Mouse (Mus musculus) megakaryocyte, embryonic 14.5 days (primary cell): ENCODE data around the gene Cdc42bpa. TPM values are rescaled to one million over a fixed set of nuclear protein-coding genes. Genes with fewer than 3 reads are reported as not detected.

Experiments used
- H3K27me3 ChIP-seq: replicated peaks from 2 replicates; pipeline ENCODE3; 2012; ENCODE audit warnings: inconsistent platforms
- H3K36me3 ChIP-seq: replicated peaks from 2 replicates; pipeline ENCODE3; 2012; ENCODE audit warnings: low read length, inconsistent platforms, mixed read lengths
- H3K4me1 ChIP-seq: 2 replicates; pipeline ENCODE4 v1.6.1; 2012; ENCODE audit warnings: inconsistent platforms
- H3K4me3 ChIP-seq: replicated peaks from 2 replicates; pipeline ENCODE3; 2012; ENCODE audit warnings: moderate library complexity, mild to moderate bottlenecking, inconsistent platforms
- H3K9me3 ChIP-seq: 2 replicates; pipeline ENCODE4 v1.6.1; 2012; ENCODE audit warnings: inconsistent platforms
- FLI1 ChIP-seq: IDR thresholded peaks from 2 replicates; pipeline ENCODE4 v1.6.1; 2012; ENCODE audit warnings: low read length, inconsistent platforms, mixed read lengths
- GATA1 ChIP-seq: IDR thresholded peaks from 3 replicates; pipeline ENCODE4 v1.6.1; 2012; ENCODE audit warnings: mixed read lengths, low read length, inconsistent platforms, borderline replicate concordance
- polyA plus RNA-seq: library from polyadenylated mRNA; stranded (reverse); fragments of >175 nt; gene quantifications from 2 replicates; pipeline ENCODE4 v1.2.3, GENCODE M21; 2012; ENCODE audit warnings: low replicate concordance; ENCODE audit not compliant: insufficient read depth

Gene Cdc42bpa
- polyA plus RNA-seq, 1 experiment = 16.1 TPM

DNA sequence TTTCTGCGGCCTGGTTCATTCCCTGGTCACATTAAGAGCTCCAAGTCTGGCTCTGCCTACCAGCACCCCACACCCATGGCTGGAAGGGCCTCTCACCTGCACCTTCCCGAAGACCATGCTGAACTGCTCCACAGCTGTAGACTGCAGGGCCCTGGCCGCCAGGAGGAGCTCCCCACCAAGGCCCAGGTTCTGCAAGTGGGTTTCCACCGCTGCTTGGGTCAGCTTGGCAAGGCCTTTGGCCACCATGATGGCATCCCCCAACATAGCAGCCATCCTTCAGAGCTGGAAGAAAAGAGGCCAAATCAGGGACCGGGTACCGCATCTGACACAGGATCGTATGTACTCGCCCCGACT, 221.7 kb downstream of the Cdc42bpa start:
- H3K9me3 ChIP-seq = no peaks in the 10 kb centered on the region
- no peak overlapping the region for H3K4me3 ChIP-seq
- peaks cover 63% of the 10 kb centered on the region for H3K4me1 ChIP-seq
- H3K36me3 ChIP-seq = peaks cover 35% of the 10 kb centered on the region
- TF ChIP-seq GATA1 (no peak), FLI1 (no peak)
- H3K27me3 ChIP-seq = peaks cover 2% of the 10 kb centered on the region

GRCm38 (mm10) chr1:180182731-180183130, 222.5 kb downstream of the Cdc42bpa start:
- TF ChIP-seq FLI1 = no peak
- no peak for TF ChIP-seq GATA1
- peaks cover 32% of the 10 kb centered on the region for H3K36me3 ChIP-seq
- peaks cover 63% of the 10 kb centered on the region for H3K4me1 ChIP-seq
- H3K9me3 ChIP-seq = 0 out of 2 replicates have a peak, but pooled peaks cover 2% of the 10 kb centered on the region
- peaks cover 2% of the 10 kb centered on the region for H3K27me3 ChIP-seq
- H3K4me3 ChIP-seq = no peak overlapping the region

DNA sequence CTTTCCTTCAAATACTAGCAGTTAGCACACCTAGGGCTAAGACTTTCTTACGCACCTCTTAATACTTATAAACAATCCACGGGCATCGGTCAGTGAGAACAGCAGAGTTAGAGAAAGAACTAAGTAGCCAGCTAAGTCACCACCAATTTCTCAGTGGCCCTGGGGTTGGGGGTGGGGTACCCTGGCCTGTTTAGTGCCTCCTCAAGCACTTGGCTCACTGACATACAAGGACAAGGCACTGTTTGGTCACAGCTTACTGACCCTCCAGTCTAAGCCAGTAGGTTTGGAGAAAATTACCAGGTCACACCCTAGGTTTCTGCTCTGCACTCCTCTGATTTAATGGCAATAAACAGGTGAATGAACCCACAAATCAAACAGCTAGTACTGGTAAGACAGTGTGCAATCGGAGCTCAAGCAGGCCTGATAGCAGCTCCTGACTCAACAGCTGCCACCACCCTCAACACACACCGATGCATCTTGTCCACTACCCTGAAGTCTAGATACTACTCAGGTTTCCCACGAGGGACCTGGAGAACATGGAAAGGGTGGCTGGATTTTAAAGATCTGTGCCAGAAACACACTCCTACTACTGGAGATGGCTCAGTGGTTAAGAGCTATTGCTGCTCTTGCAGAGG, 223.4 kb downstream of the Cdc42bpa start:
- H3K4me3 ChIP-seq = no peak overlapping the region
- peaks cover 2% of the 10 kb centered on the region for H3K27me3 ChIP-seq
- peaks cover 58% of the 10 kb centered on the region for H3K4me1 ChIP-seq
- TF ChIP-seq GATA1 (no peak), FLI1 (no peak)
- peaks cover 9% of the 10 kb centered on the region for H3K9me3 ChIP-seq
- H3K36me3 ChIP-seq = peaks cover 30% of the 10 kb centered on the region

- peaks cover 65% of the 10 kb centered on the region for H3K4me1 ChIP-seq
- peaks cover 20% of the 10 kb centered on the region for H3K36me3 ChIP-seq
- no peak overlapping the region for H3K4me3 ChIP-seq
- TF ChIP-seq FLI1 = no peak
- no peak for TF ChIP-seq GATA1
- H3K27me3 ChIP-seq = peaks cover 2% of the 10 kb centered on the region
- peaks cover 9% of the 10 kb centered on the region for H3K9me3 ChIP-seq
These were observed 224.5 kb downstream of the Cdc42bpa start for GRCm38 (mm10) chr1:180184768-180185167.

DNA sequence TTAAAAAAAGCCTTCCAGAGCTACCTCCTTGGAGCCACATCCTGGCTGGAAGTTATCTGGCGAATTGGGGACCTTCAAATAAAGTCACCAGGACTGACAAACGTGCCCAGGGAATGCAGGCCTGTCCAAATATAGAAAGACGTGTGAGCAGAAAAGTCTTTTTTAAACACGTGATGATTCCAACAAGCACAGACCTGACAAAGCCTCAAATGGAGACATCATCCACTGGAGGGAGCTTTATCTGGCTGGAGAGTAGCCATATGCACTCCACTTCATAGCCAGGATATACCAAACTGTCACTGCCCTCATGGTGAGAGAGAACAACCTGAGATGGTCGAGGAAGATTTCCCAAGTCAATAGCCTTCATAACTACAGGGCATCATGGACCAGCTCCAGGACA, 225.6 kb downstream of the Cdc42bpa start:
- H3K4me1 ChIP-seq = peaks cover 70% of the 10 kb centered on the region
- peaks cover 4% of the 10 kb centered on the region for H3K27me3 ChIP-seq
- peaks cover 12% of the 10 kb centered on the region for H3K36me3 ChIP-seq
- H3K9me3 ChIP-seq = peaks cover 9% of the 10 kb centered on the region
- no peak for TF ChIP-seq FLI1
- TF ChIP-seq GATA1 = no peak
- no peak overlapping the region for H3K4me3 ChIP-seq

DNA sequence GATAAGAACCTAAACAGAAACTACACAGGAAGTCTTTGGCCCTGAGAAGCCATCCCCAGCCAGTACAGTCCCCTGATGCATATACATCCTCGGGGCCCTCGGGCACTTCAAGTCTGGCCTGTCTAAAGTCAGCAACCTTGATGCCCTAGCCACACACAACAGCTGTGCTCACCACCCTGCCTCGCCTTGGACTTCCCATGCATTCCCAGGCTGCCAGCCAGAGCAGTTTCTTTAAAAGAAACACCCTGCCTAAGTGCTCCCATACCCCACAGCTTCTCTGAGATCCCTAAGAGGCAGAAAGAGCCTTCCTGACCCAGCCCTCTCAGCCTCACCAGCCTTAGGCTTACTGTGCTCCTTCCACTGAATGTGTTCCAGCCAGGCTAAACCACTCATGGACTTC, 226.1 kb downstream of the Cdc42bpa start:
- Histone ChIP-seq H3K9me3 (peaks cover 9% of the 10 kb centered on the region), H3K27me3 (peaks cover 8% of the 10 kb centered on the region), H3K4me1 (peaks cover 70% of the 10 kb centered on the region), H3K36me3 (peaks cover 12% of the 10 kb centered on the region), H3K4me3 (no peak overlapping the region)
- TF ChIP-seq GATA1 = no peak
- TF ChIP-seq FLI1 = no peak

GRCm38 (mm10) chr1:180188951-180189350, 228.7 kb downstream of the Cdc42bpa start:
- Histone ChIP-seq H3K27me3 (peaks cover 8% of the 10 kb centered on the region), H3K36me3 (peaks cover 9% of the 10 kb centered on the region), H3K4me3 (no peak overlapping the region), H3K9me3 (peaks cover 9% of the 10 kb centered on the region), H3K4me1 (peaks cover 76% of the 10 kb centered on the region)
- TF ChIP-seq FLI1 (no peak), GATA1 (no peak)

DNA sequence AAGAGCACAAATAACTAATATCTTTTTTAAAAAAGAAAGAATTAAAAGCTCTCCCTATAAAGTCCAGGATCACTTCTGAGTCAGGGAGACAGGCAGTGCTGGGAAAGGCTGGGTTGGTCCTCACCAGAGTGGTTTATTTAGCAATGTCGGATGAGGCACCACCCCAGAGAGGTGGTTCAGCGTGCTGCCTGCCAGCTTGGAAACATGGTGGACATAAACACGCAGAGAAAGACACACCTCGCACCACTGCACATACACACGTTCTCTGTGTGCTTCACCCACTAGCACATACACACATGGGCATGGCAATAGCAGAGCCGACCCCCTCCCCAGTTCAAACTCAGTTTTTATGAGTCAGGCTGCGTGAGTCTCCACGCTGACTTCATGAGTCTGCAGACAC, 230.8 kb downstream of the Cdc42bpa start:
- Histone ChIP-seq H3K27me3 (peaks cover 9% of the 10 kb centered on the region), H3K4me1 (peaks cover 80% of the 10 kb centered on the region), H3K36me3 (peaks cover 9% of the 10 kb centered on the region), H3K9me3 (peaks cover 9% of the 10 kb centered on the region), H3K4me3 (no peak overlapping the region)
- TF ChIP-seq FLI1 (no peak), GATA1 (no peak)

DNA sequence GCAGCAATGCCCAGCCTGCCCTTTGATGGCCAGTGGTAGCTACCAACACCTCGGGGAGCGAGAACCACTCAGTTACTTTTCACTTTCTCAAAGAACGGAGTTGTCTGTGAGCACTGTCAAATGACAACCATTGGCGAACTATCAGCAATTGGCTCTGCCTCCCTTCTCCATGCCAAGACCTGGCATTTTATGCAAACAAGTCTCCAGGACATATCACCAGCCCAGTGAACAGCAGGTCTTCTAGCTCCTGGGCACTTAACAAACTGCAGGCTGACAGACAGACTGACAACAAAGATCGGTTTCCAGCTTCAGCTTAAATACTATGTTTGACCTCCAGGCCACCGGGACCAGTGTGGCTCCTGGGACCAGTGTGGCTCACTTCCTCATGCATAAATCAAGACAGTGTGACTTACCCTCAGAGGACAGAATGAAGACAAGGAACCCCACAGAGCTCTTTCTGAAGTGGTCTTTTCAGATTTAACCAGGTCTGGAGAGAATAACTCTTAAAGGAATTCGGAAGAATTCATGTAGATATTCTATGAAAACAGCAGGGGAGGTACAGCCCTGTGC, 231.5 kb downstream of the Cdc42bpa start:
- no peak for TF ChIP-seq FLI1
- no peak for TF ChIP-seq GATA1
- peaks cover 9% of the 10 kb centered on the region for H3K9me3 ChIP-seq
- H3K27me3 ChIP-seq = peaks cover 9% of the 10 kb centered on the region
- peaks cover 80% of the 10 kb centered on the region for H3K4me1 ChIP-seq
- H3K4me3 ChIP-seq = no peak overlapping the region
- peaks cover 9% of the 10 kb centered on the region for H3K36me3 ChIP-seq

DNA sequence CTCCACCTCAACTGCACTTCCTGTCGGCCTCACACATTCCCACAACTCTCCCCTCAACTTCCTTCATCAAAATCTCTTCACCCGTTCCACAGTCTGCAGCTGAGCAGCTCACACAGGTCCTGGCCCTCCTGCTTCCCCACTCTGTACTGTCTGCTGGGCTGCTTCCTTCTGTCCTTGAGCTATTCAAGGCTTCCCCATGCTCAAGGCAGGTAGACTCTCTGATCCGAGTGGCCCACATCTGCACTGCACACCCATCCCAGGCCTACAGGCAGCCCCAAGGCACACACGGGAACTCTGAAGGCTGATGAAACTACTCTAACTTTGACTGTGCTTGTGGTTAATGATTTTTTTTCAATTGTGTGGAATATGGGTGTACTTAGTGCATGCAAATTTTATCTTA, 232.6 kb downstream of the Cdc42bpa start:
- H3K4me3 ChIP-seq = peak overlapping the region; percentile 78
- H3K27me3 ChIP-seq = peaks cover 9% of the 10 kb centered on the region
- TF ChIP-seq GATA1 (no peak), FLI1 (no peak)
- peaks cover 6% of the 10 kb centered on the region for H3K9me3 ChIP-seq
- peaks cover 71% of the 10 kb centered on the region for H3K4me1 ChIP-seq
- peaks cover 6% of the 10 kb centered on the region for H3K36me3 ChIP-seq
